Mouse (Mus musculus): Measurements from ENCODE around the gene Smim4. TPM values are rescaled to one million over a fixed set of nuclear protein-coding genes. Genes with fewer than 3 reads are reported as not detected.

Smim4 gene
- total and polyA plus RNA-seq, 3 experiments = 61.1 to 81.7 (median 81.3) TPM

DNA sequence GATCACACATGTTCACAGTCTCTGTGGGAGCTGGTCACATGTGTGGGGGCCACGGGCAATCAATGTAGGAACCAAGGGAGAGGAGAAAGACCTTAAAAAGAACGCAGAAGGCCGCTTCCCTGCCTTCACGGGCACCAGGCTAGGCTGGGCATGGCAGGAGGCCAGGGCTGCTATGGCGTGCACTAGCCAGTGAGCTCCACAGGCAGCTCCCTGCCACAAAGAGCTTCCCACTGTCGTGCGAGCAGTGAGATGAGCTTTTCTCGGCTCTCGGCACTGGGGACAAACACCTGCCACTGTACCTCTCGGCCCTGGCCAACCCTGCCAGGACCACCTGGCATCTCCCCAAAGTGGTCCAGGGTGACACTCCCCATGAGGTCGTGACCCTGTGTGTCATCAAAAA lies 42.6 kb upstream of the Smim4 start:
- intact Hi-C loops (cut with DNase I) = no loop called here

DNA sequence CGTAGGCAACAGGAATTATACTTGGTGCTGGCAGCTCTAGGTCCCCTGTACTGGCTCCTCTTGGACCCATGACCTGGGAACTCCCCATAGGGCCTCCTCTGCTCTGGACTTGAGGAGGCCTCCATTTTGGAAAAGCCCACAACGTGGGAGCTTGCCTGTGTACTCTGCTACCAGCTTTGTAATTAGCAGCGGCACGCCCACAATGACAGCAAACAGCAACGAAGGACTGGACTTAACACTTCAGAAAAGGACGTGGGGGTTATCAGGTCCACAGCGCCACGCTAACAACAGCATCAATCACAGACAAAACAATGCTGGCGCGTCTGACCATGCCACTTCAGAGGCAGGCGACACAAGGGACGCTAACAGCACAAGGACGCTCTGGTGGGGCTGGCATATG lies 42.2 kb upstream of the Smim4 start:
- no peak overlapping the region for H3K4me3 ChIP-seq
- 69% methylated on average over 13 of the region's 13 CpGs for WGBS
- H3K27me3 ChIP-seq (ENCODE audit: control insufficient read depth, insufficient read depth, low read length) = no peaks in the 10 kb centered on the region
- TF ChIP-seq CTCF (IDR thresholded peaks at IDR 0.05) (no peak), EP300 (IDR thresholded peaks at IDR 0.05; ENCODE audit: insufficient read depth, low read depth, low read length) (no peak), POLR2A (IDR thresholded peaks at IDR 0.05; ENCODE audit: insufficient read depth, low read depth, low read length) (no peak)
- no peak for DNase-seq
- peaks cover 6% of the 10 kb centered on the region for H3K4me1 ChIP-seq (ENCODE audit: control insufficient read depth, insufficient read depth, low read length)
- H3K27ac ChIP-seq = no peak overlapping the region
- intact Hi-C loops (cut with DNase I) = no loop called here
- peaks cover 3% of the 10 kb centered on the region; the same call in 1 of the 2 replicates for H3K36me3 ChIP-seq (ENCODE audit: control insufficient read depth, insufficient read depth, low read length)
- no peak overlapping the region for H3K9ac ChIP-seq (ENCODE audit: low read depth, low read length)
- H3K79me2 ChIP-seq (replicated peaks; ENCODE audit: control insufficient read depth, insufficient read depth, low read length) = no peaks in the 10 kb centered on the region

More for the DNA sequence above, 42.6 kb upstream of the Smim4 start:
- Histone ChIP-seq H3K27me3 (ENCODE audit: control insufficient read depth, insufficient read depth, low read length) (no peaks in the 10 kb centered on the region), H3K79me2 (replicated peaks; ENCODE audit: control insufficient read depth, insufficient read depth, low read length) (no peaks in the 10 kb centered on the region), H3K4me3 (no peak overlapping the region), H3K27ac (no peak overlapping the region; the same call in 1 of the 2 replicates), H3K9ac (ENCODE audit: low read depth, low read length) (no peak overlapping the region), H3K4me1 (ENCODE audit: control insufficient read depth, insufficient read depth, low read length) (peaks cover 6% of the 10 kb centered on the region), H3K36me3 (ENCODE audit: control insufficient read depth, insufficient read depth, low read length) (peaks cover 3% of the 10 kb centered on the region; the same call in 1 of the 2 replicates)
- no peak for DNase-seq
- TF ChIP-seq POLR2A (IDR thresholded peaks at IDR 0.05; ENCODE audit: insufficient read depth, low read depth, low read length) = no peak
- 71% methylated on average over 11 of the region's 11 CpGs for WGBS

DNA sequence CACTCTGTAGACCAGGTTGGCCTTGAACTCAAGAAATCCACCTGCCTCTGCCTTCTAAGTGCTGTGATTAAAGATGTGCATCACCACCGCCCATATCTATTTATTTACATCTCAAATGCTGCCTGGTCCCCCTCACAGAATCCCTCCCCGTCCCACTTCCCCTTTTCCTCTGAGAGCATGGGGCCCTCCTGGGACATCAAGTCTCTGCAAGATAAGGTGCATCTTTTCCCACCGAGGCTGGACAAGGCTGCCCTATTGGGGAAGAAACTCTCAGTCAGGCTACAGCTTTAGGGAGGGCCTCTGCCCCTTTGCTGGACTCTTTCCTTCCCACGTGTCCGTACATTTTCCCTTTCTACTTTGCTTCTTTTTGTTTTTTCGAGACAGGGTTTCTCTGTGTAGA lies 40.8 kb upstream of the Smim4 start:
- H3K27me3 ChIP-seq (ENCODE audit: control insufficient read depth, insufficient read depth, low read length) = no peaks in the 10 kb centered on the region
- peak in 1 of 2 experiments; percentile 24 for DNase-seq
- no peaks in the 10 kb centered on the region for H3K79me2 ChIP-seq (replicated peaks; ENCODE audit: control insufficient read depth, insufficient read depth, low read length)
- H3K4me3 ChIP-seq = no peak overlapping the region
- intact Hi-C loops (cut with DNase I) = loop anchor here (2.0 kb wide), 1 partner anchor 25 kb away; no protein-coding TSS in a partner anchor
- WGBS = 64% methylated on average over 6 of the region's 6 CpGs
- no peak for TF ChIP-seq POLR2A (IDR thresholded peaks at IDR 0.05; ENCODE audit: insufficient read depth, low read depth, low read length)
- no peak for TF ChIP-seq EP300 (IDR thresholded peaks at IDR 0.05; ENCODE audit: insufficient read depth, low read depth, low read length)
- TF ChIP-seq CTCF (IDR thresholded peaks at IDR 0.05) = no peak
- H3K9ac ChIP-seq (ENCODE audit: low read depth, low read length) = no peak overlapping the region
- peaks cover 3% of the 10 kb centered on the region; the same call in 1 of the 2 replicates for H3K36me3 ChIP-seq (ENCODE audit: control insufficient read depth, insufficient read depth, low read length)
- H3K27ac ChIP-seq = no peak overlapping the region; the same call in 1 of the 2 replicates
- peaks cover 11% of the 10 kb centered on the region for H3K4me1 ChIP-seq (ENCODE audit: control insufficient read depth, insufficient read depth, low read length)

DNA sequence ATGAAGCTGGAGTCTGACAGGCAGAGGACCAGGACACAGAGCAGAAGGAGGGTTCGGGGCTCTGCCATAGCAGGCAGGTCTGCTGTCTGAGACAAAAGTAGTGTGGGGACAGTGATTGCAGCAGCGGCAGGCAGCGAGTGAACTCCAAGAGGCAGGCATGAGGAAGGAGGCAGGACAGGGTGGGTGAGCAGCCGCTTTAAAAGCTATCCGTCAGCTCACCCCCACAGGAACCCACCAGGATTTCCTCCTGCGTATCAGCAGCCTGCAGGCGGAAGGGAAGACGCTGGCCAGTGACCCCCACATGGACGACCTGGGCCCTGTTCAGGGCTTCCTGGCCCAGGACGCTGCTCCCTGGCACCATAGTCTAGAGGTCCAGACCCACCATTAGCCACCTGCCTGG lies 39.7 kb upstream of the Smim4 start, which contains the start of gene Stab1:
TSS of gene Stab1 (minus strand) at position 217 of the 400 bp plus-strand sequence.
- TF ChIP-seq POLR2A (IDR thresholded peaks at IDR 0.05; ENCODE audit: insufficient read depth, low read depth, low read length) (peak; percentile 86), CTCF (IDR thresholded peaks at IDR 0.05) (no peak), EP300 (IDR thresholded peaks at IDR 0.05; ENCODE audit: insufficient read depth, low read depth, low read length) (peak; percentile 87; the same call in 1 of the 2 replicates)
- Histone ChIP-seq H3K9ac (ENCODE audit: low read depth, low read length) (peak within 1 kb of the TSS; percentile 77), H3K4me3 (peak within 1 kb of the TSS; percentile 51), H3K36me3 (ENCODE audit: control insufficient read depth, insufficient read depth, low read length) (peaks cover 3% of the 10 kb centered on the region; the same call in 1 of the 2 replicates), H3K27me3 (ENCODE audit: control insufficient read depth, insufficient read depth, low read length) (no peaks in the 10 kb centered on the region), H3K79me2 (replicated peaks; ENCODE audit: control insufficient read depth, insufficient read depth, low read length) (no peaks in the 10 kb centered on the region), H3K4me1 (ENCODE audit: control insufficient read depth, insufficient read depth, low read length) (peaks cover 11% of the 10 kb centered on the region), H3K27ac (peak within 1 kb of the TSS; percentile 83)
- intact Hi-C loops (cut with DNase I) = loop anchor here (2.0 kb wide), 1 partner anchor 26 kb away; no protein-coding TSS in a partner anchor
- DNase-seq = peak; percentile 76 to 77
- WGBS = 24% methylated on average over 10 of the region's 10 CpGs

DNA sequence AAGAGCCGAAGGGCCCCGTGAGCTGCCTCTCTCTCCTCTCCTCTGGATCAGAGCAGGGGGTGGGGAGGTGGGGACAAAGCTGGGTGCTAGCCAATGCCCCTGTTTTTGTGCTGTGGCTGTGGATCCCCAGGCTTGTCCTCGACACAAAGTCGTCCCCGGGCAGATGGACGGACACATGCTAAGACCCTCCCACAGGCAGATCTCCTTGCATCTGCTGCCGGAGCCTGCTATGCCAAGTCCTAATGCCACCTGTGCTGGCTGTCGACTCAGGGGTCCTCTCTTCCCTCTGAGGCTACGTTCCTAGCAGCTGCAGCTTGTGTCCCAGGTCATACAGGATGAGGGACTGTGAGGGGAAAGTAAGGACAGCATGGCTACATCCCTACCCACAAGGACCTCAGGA lies 38.1 kb upstream of the Smim4 start:
- H3K4me1 ChIP-seq (ENCODE audit: control insufficient read depth, insufficient read depth, low read length) = peaks cover 5% of the 10 kb centered on the region
- H3K79me2 ChIP-seq (replicated peaks; ENCODE audit: control insufficient read depth, insufficient read depth, low read length) = no peaks in the 10 kb centered on the region
- WGBS = 46% methylated on average over 9 of the region's 9 CpGs
- H3K27me3 ChIP-seq (ENCODE audit: control insufficient read depth, insufficient read depth, low read length) = no peaks in the 10 kb centered on the region
- no peaks in the 10 kb centered on the region for H3K36me3 ChIP-seq (ENCODE audit: control insufficient read depth, insufficient read depth, low read length)
- peak overlapping the region; percentile 51 for H3K4me3 ChIP-seq
- peak overlapping the region; percentile 83 for H3K27ac ChIP-seq
- TF ChIP-seq EP300 (IDR thresholded peaks at IDR 0.05; ENCODE audit: insufficient read depth, low read depth, low read length) (no peak), CTCF (IDR thresholded peaks at IDR 0.05) (no peak)
- peak overlapping the region; percentile 77 for H3K9ac ChIP-seq (ENCODE audit: low read depth, low read length)
- DNase-seq = no peak
- intact Hi-C loops (cut with DNase I) = no loop called here

DNA sequence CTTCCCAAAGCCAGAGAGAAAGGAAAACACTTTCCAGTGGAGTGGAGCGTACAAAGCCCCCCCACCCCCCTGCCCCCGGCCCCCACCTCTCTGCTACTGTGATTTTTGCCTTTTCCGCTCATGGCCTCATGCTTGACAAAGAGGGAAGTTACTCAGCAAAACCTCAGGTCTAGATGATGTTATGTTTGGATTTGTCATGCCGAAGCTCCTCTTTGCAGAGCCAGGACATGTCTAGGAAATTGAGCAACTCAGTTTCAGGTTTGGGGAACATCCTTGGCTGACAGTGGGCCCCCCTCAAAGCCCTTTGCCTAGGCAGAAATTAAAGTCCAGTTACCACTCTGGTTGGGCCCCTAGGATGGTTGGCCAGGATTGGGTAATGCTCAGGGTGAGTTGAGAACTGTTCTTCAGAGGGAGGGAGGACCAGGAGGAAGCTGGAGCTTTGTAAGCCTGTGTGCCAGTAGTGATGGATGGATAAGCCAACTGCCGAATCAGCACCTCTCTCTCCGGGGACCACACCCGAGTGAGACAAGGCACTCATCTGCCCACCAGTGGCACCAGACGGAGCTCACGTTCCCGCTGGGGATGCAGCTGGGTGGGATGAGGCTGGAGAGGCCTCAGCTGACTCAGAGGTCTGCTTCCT lies 37.4 kb upstream of the Smim4 start:
- Histone ChIP-seq H3K79me2 (replicated peaks; ENCODE audit: control insufficient read depth, insufficient read depth, low read length) (no peaks in the 10 kb centered on the region), H3K4me3 (peak overlapping the region; percentile 51), H3K36me3 (ENCODE audit: control insufficient read depth, insufficient read depth, low read length) (no peaks in the 10 kb centered on the region), H3K27ac (peak overlapping the region; percentile 83; the same call in 1 of the 2 replicates), H3K27me3 (ENCODE audit: control insufficient read depth, insufficient read depth, low read length) (no peaks in the 10 kb centered on the region), H3K4me1 (ENCODE audit: control insufficient read depth, insufficient read depth, low read length) (peaks cover 5% of the 10 kb centered on the region), H3K9ac (ENCODE audit: low read depth, low read length) (peak overlapping the region; percentile 61)
- peak in 1 of 2 experiments; percentile 70 for DNase-seq
- TF ChIP-seq POLR2A (IDR thresholded peaks at IDR 0.05; ENCODE audit: insufficient read depth, low read depth, low read length) (peak; percentile 52), CTCF (IDR thresholded peaks at IDR 0.05) (no peak), EP300 (IDR thresholded peaks at IDR 0.05; ENCODE audit: insufficient read depth, low read depth, low read length) (no peak)
- intact Hi-C loops (cut with DNase I) = no loop called here
- WGBS = 50% methylated on average over 10 of the region's 10 CpGs

All from heart, adult 2 months (tissue).